Mouse (Mus musculus) kidney, embryonic 15.5 days (tissue): ENCODE results near the gene Cbx1. TPM values are rescaled to one million over a fixed set of nuclear protein-coding genes. Genes with fewer than 3 reads are reported as not detected.
A peak's percentile ranks its signal among the peaks of the same experiment; 100 is the strongest.

Experiments
- ATAC-seq: fragments of 200-750 bp; cut with Nextera tagmentation; replicated peaks from 2 replicates; pipeline ENCODE4 v1.8.0; 2017; ENCODE audit warnings: moderate TSS enrichment; ENCODE audit not compliant: low FRiP score
- H3K27ac ChIP-seq: fragments of 300-500 bp; sonication (generic); 2 replicates; pipeline ENCODE4 v1.5.1; 2015; ENCODE audit warnings: mild to moderate bottlenecking, inconsistent platforms
- H3K27me3 ChIP-seq: fragments of 300-500 bp; sonication (generic); 2 replicates; pipeline ENCODE4 v1.6.1; 2015; ENCODE audit warnings: inconsistent platforms
- H3K36me3 ChIP-seq: fragments of 300-500 bp; sonication (generic); 2 replicates; pipeline ENCODE4 v1.6.1; 2015; ENCODE audit warnings: inconsistent platforms
- H3K4me1 ChIP-seq: fragments of 300-500 bp; sonication (generic); 2 replicates; pipeline ENCODE4 v1.6.1; 2015; ENCODE audit warnings: inconsistent platforms
- H3K4me2 ChIP-seq: fragments of 300-500 bp; sonication (generic); 2 replicates; pipeline ENCODE4 v1.6.1; 2015; ENCODE audit warnings: moderate library complexity, mild to moderate bottlenecking, inconsistent platforms
- H3K4me3 ChIP-seq: fragments of 300-500 bp; sonication (generic); replicated peaks from 2 replicates; pipeline ENCODE4 v1.5.1; 2015; ENCODE audit warnings: mild to moderate bottlenecking, inconsistent platforms
- H3K9ac ChIP-seq: fragments of 300-500 bp; sonication (generic); 2 replicates; pipeline ENCODE4 v1.6.1; 2015; ENCODE audit warnings: mild to moderate bottlenecking, inconsistent platforms
- H3K9me3 ChIP-seq: fragments of 300-500 bp; sonication (generic); replicated peaks from 2 replicates; pipeline ENCODE4 v1.6.1; 2016; ENCODE audit warnings: inconsistent platforms
- WGBS: fragments of 180-500 bp; shearing (Covaris S2); methylation state at CpG from one replicate; pipeline ENCODE4 v1.1.7; 2015; ENCODE audit warnings: mixed read lengths; 5-methylcytosine and 5-hydroxymethylcytosine counted together
- polyA plus RNA-seq: library from polyadenylated mRNA; unstranded; fragments of >200 nt; fragmentation: Nextera tagmentation; extraction: Ambion mirVana; gene quantifications from 2 replicates; pipeline ENCODE4 v1.2.1, GENCODE M21; 2015

Gene Cbx1
- polyA plus RNA-seq, 1 experiment from 2014 or later, result 136 TPM

DNA sequence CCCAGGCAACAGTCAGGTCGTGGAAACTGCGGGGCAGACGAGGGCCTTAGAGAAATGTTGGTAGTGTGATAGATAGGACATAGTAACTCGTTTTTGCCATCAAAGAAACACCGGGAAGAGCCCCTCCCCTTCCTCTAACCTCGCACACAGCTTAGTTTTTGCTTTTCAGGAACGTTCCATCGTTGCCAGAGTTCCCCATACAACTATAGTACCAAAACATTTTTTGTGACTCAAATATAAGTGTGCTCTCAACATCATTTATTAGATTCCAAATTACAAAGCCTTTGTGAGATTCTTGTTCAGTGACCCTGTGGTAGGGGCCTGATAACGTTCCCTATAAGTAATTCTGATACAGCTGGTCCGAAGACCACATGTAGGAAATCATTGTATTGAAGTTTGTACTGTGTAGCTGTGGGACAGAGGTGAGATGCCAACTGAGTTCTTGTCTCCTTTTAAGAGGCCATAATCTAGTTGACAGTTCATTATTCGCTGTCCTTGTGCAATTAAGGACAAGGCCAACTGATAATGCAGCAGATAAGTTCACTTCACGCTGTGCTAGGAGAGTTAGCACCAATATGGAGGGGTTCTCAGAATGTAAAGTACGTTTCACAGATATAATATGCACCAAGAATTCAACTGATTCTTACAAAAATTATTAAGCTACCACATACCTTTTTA, 41.8 kb downstream of the Cbx1 start:
- H3K36me3 ChIP-seq, result peaks cover 19% of the 10 kb centered on the region
- 21% methylated on average over 13 of the region's 13 CpGs for WGBS
- H3K4me1 ChIP-seq, result peaks cover 44% of the 10 kb centered on the region
- peak overlapping the region; percentile 71 for H3K9ac ChIP-seq
- H3K27me3 ChIP-seq, result no peaks in the 10 kb centered on the region
- peak overlapping the region; percentile 100 for H3K27ac ChIP-seq
- no peaks in the 10 kb centered on the region for H3K9me3 ChIP-seq
- peak overlapping the region; percentile 70 for H3K4me2 ChIP-seq
- peak overlapping the region; percentile 95 for H3K4me3 ChIP-seq
- no peak for ATAC-seq

DNA sequence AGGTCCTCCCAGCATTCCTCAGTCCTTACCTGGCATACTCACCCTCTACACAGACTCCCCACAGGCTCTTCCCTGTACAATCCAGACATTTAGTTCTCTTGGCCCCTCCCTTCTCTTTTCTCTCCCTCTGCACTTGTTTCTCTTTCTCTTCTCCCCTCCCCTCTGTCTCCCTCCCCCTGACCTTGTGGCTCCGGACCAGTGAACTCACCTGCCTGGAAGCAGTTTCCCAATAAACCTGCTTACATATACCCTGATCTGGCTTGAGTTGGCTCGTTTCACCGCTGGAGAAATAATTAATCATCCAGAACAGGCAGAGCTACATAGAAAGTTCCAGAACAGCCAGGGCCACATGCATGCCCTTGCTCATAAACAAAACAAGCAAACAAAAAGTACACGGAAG, 42.6 kb downstream of the Cbx1 start:
- no peak for ATAC-seq
- H3K9ac ChIP-seq, result no peak overlapping the region
- no peak overlapping the region for H3K4me3 ChIP-seq
- 37% methylated on average over 4 of the region's 4 CpGs for WGBS
- no peaks in the 10 kb centered on the region for H3K27me3 ChIP-seq
- H3K4me1 ChIP-seq, result peaks cover 36% of the 10 kb centered on the region
- no peaks in the 10 kb centered on the region for H3K9me3 ChIP-seq
- no peak overlapping the region; the same call in 1 of the 2 replicates for H3K4me2 ChIP-seq
- peak overlapping the region; percentile 86 for H3K27ac ChIP-seq
- peaks cover 13% of the 10 kb centered on the region for H3K36me3 ChIP-seq

DNA sequence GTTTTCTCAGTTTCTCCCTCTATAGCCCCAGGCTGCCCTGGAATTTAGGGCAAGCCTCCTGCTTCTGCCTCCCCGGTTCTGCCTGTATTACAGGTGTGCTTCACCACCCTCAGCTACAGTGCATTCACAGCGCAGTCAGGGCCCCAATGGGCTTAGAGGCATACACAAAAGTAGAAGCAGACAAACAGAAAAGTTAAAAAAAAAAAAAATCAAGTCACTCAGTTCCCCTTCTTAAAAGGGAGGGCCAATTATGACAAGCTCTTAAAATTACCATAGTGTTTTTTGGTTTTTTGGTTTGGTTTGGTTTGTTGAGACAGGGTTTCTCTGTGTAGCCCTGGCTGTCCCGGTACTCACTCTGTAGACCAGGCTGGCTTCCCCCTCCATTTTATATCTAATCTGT, 43.6 kb downstream of the Cbx1 start:
- H3K27me3 ChIP-seq, result no peaks in the 10 kb centered on the region
- no peak overlapping the region for H3K27ac ChIP-seq
- no peak for ATAC-seq
- H3K36me3 ChIP-seq, result peaks cover 5% of the 10 kb centered on the region; the same call in 1 of the 2 replicates
- H3K9me3 ChIP-seq, result no peaks in the 10 kb centered on the region
- H3K4me2 ChIP-seq, result no peak overlapping the region
- H3K9ac ChIP-seq, result no peak overlapping the region
- peaks cover 29% of the 10 kb centered on the region for H3K4me1 ChIP-seq
- H3K4me3 ChIP-seq, result no peak overlapping the region
- WGBS, result 89% methylated on average over 3 of the region's 3 CpGs

DNA sequence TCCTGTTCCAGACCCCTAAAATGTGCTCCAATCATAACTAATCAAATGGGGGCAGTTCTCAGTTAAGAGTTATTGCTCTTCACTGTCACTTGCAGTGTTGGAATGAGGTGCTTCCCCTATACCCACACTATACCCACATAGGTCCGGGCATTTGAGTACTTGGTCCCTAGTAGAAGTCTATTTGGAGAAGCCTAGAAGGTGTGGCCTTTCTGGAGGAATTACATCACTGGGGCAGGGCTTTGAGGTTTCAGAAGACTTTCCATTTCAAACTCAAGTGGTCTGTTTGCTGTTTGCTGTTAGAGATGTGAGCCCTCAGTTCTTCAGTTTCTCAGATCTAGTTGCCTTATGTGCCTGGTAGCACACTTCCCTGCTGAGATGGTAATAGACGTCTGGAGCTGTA, 44.0 kb downstream of the Cbx1 start:
- Histone ChIP-seq H3K27me3 (no peaks in the 10 kb centered on the region), H3K4me3 (no peak overlapping the region), H3K9ac (no peak overlapping the region), H3K36me3 (peaks cover under 1% of the 10 kb centered on the region; the same call in 1 of the 2 replicates), H3K27ac (no peak overlapping the region), H3K4me2 (no peak overlapping the region), H3K9me3 (no peaks in the 10 kb centered on the region), H3K4me1 (peaks cover 29% of the 10 kb centered on the region)
- ATAC-seq, result no peak
- WGBS, result 70% methylated on average over 2 of the region's 2 CpGs

DNA sequence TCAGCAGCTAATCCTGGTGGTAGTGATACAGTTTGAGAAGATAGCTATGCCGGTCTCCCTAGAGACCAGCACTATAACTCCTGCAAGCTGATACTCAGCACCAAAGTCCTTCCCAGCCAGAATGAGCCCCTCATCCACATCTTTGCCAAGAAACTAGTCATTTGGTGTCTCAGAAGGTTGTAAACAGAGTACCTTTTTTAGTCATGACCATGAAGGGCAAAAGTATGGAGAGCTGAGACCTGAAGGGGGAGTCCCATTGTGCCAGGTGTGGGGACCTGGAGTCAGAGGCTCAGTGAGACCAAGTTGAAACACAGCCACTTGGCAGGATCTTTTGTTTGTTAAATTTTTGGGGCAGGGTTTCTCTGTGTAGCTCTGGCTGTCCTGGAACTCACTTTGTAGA, 45.2 kb downstream of the Cbx1 start:
- Histone ChIP-seq H3K36me3 (no peaks in the 10 kb centered on the region), H3K9ac (no peak overlapping the region), H3K4me1 (peaks cover 20% of the 10 kb centered on the region), H3K4me3 (no peak overlapping the region), H3K27me3 (no peaks in the 10 kb centered on the region), H3K27ac (no peak overlapping the region), H3K9me3 (no peaks in the 10 kb centered on the region), H3K4me2 (no peak overlapping the region)
- WGBS, result 98% methylated on average over 1 of the region's 1 CpGs
- ATAC-seq, result no peak

DNA sequence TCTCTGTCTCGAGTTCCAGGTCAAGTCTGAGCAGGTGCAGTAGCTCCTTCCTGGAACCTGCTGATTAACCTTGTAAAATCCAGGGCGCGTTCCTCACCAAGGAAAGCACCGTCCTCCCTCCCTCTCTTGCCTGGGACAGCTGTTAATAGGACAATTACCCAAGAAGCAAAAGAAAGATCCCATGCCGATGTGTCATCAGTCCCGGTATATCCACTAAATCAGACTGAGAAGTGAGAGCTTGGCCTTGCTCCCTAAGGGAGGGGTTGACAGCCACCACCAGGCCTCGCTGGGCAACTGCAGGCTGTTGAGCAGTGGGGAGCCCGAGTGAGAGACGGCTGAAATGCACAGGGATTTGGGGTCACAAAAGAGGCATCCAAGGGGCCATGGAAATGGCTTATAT, 48.4 kb downstream of the Cbx1 start:
- Histone ChIP-seq H3K4me2 (no peak overlapping the region), H3K27me3 (no peaks in the 10 kb centered on the region), H3K27ac (no peak overlapping the region), H3K9ac (no peak overlapping the region), H3K4me1 (peaks cover 13% of the 10 kb centered on the region; the same call in 1 of the 2 replicates), H3K4me3 (no peak overlapping the region), H3K9me3 (no peaks in the 10 kb centered on the region), H3K36me3 (no peaks in the 10 kb centered on the region)
- ATAC-seq, result no peak
- 34% methylated on average over 9 of the region's 9 CpGs for WGBS

DNA sequence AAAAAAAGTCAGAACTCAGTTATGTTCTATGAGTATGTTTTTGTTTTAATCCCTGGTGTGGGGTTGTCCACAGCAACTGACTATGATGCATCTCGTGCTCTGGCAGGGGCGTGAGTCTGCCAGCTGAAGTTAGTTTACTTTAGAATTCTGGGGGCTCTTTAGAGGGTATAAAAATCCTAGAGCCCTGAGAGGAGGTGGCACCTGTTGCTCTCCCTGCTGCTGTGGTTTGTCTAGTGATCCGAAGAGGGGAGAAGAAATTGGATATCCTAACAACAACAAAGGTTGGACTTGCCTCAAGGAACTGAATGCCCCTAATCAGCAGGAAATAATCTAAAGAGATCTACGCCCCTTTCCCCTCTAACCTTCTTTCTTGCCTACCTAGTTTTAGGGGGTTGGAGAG, 49.4 kb downstream of the Cbx1 start:
- H3K9ac ChIP-seq, result no peak overlapping the region
- no peak overlapping the region for H3K4me3 ChIP-seq
- no peaks in the 10 kb centered on the region for H3K27me3 ChIP-seq
- no peak overlapping the region for H3K27ac ChIP-seq
- ATAC-seq, result no peak
- H3K4me2 ChIP-seq, result no peak overlapping the region
- peaks cover 13% of the 10 kb centered on the region; the same call in 1 of the 2 replicates for H3K4me1 ChIP-seq
- WGBS, result 24% methylated on average over 4 of the region's 4 CpGs
- H3K9me3 ChIP-seq, result no peaks in the 10 kb centered on the region
- no peaks in the 10 kb centered on the region for H3K36me3 ChIP-seq

DNA sequence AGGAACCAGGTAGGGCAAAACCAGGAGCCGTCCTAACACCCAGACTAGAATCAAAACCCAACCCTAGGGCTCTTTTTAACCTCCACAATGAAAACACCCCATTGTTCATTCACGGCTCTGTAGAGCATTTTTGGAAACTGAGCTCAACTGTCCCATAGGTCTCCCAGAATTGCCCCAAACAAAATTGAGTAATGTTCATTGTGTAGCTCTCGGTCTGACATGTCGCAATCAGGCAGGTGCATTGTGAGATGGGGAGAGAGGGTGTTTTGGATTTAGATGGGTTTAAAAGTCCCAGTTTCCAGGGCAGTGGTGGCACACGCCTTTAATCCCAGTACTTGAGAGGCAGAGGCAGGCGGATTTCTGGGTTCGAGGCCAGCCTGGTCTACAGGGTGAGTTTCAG, 50.5 kb downstream of the Cbx1 start:
- no peak for ATAC-seq
- H3K27me3 ChIP-seq, result no peaks in the 10 kb centered on the region
- no peak overlapping the region for H3K4me2 ChIP-seq

DNA sequence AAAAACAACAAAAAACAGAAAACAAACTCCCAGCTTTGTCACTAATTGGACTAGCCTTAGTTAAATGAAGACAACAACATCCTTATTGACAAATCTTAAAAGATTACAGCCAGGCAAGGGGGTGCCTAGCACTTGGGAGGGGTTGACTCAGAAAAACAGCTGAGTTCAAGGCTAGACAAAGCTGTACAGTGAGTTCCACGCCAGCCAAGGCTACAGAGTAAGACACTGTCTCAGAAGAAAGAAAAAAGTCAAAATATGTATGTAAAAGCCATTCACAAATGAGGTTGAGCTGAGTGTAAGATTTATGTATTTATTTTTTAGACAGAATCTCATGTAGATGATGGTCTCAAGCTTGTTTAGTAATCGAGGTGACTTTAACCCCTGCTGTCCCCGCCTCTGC, 51.0 kb downstream of the Cbx1 start:
- Histone ChIP-seq H3K9ac (no peak overlapping the region), H3K36me3 (no peaks in the 10 kb centered on the region), H3K27ac (no peak overlapping the region), H3K4me1 (peaks cover 13% of the 10 kb centered on the region; the same call in 1 of the 2 replicates), H3K27me3 (no peaks in the 10 kb centered on the region), H3K4me3 (no peak overlapping the region), H3K9me3 (no peaks in the 10 kb centered on the region), H3K4me2 (no peak overlapping the region)
- ATAC-seq, result no peak
- WGBS, result 75% methylated on average over 3 of the region's 3 CpGs

More for the DNA sequence above, 50.5 kb downstream of the Cbx1 start:
- Histone ChIP-seq H3K9me3 (no peaks in the 10 kb centered on the region), H3K4me3 (no peak overlapping the region), H3K4me1 (peaks cover 13% of the 10 kb centered on the region; the same call in 1 of the 2 replicates), H3K36me3 (no peaks in the 10 kb centered on the region), H3K27ac (no peak overlapping the region), H3K9ac (no peak overlapping the region)
- WGBS, result 87% methylated on average over 7 of the region's 7 CpGs

DNA sequence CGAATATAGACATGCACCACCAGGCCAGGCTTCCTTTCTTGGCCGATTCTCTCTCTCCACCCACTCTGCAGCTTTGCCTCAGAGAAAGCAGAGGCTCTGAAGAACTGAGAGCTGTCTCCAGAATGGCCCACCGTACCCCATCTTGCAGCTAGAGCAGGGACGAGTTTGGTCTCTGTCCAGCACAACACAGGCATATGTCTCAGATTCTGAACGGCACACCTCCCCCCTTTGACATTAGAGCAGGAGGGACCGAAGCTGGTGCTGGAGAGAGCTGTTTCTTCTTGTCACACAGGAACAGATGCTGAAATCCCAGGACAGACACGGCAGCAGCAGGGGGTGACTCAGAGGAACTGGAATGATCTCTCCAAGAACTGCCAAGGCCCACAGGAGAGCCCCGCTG, 51.4 kb downstream of the Cbx1 start:
- 37% methylated on average over 8 of the region's 8 CpGs for WGBS
- Histone ChIP-seq H3K9ac (no peak overlapping the region), H3K4me2 (no peak overlapping the region)

DNA sequence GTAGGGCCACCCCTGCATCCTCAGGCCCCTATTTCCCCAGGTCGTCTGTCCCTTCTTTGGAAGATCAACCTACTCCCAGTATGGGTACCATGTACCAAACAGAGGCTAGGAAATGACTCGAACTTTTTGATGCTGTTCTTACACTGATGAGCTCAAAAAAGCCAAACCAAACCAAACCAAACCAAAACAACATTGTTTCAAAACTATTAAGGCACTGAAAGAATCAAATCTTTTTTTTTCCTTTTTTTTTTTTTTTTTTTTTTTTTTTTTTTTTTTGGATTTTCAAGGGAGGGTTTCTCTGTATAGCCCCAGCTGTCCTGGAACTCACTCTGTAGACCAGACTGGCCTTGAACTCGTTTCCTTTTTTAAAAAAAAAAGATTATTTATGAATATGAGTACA, 54.7 kb downstream of the Cbx1 start:
- no peak overlapping the region for H3K4me3 ChIP-seq
- no peak for ATAC-seq
- no peaks in the 10 kb centered on the region for H3K9me3 ChIP-seq
- peaks cover 12% of the 10 kb centered on the region for H3K4me1 ChIP-seq
- H3K27ac ChIP-seq, result no peak overlapping the region
- WGBS, result 57% methylated on average over 3 of the region's 3 CpGs
- H3K9ac ChIP-seq, result no peak overlapping the region
- no peaks in the 10 kb centered on the region for H3K27me3 ChIP-seq
- no peaks in the 10 kb centered on the region for H3K36me3 ChIP-seq
- no peak overlapping the region for H3K4me2 ChIP-seq

More for the DNA sequence above, 51.4 kb downstream of the Cbx1 start:
- no peak for ATAC-seq
- Histone ChIP-seq H3K27me3 (no peaks in the 10 kb centered on the region), H3K4me3 (no peak overlapping the region), H3K36me3 (no peaks in the 10 kb centered on the region), H3K4me1 (peaks cover 13% of the 10 kb centered on the region; the same call in 1 of the 2 replicates), H3K27ac (no peak overlapping the region), H3K9me3 (no peaks in the 10 kb centered on the region)

DNA sequence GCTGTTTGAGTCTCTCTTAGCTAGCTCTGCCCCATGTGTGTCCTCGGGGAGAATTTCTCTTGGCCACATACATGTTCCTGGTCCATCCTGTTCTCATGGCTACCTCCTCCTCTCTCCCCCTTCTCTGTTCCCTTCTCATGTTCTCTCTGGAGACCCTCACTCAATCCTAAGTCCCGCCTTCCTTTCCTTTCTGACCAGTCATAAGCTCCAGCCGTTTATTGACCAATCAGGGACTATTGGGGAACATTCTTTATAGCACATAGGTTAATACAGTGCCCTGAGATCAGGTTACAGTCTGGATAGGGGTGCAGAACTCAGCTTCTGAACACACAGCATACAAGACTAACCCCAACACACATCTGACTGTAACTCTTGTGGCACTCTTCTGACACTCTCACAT, 58.3 kb downstream of the Cbx1 start:
- no peak overlapping the region for H3K9ac ChIP-seq
- ATAC-seq, result peak; percentile 26; the same call in 1 of the 2 replicates
- H3K9me3 ChIP-seq, result no peaks in the 10 kb centered on the region
- H3K4me1 ChIP-seq, result peaks cover 19% of the 10 kb centered on the region
- 37% methylated on average over 3 of the region's 3 CpGs for WGBS
- H3K36me3 ChIP-seq, result no peaks in the 10 kb centered on the region; the same call in 1 of the 2 replicates
- H3K4me3 ChIP-seq, result no peak overlapping the region
- H3K27me3 ChIP-seq, result no peaks in the 10 kb centered on the region
- no peak overlapping the region for H3K4me2 ChIP-seq
- H3K27ac ChIP-seq, result 0 out of 2 replicates have a peak overlapping the region, but pooled peaks have one; percentile 9

DNA sequence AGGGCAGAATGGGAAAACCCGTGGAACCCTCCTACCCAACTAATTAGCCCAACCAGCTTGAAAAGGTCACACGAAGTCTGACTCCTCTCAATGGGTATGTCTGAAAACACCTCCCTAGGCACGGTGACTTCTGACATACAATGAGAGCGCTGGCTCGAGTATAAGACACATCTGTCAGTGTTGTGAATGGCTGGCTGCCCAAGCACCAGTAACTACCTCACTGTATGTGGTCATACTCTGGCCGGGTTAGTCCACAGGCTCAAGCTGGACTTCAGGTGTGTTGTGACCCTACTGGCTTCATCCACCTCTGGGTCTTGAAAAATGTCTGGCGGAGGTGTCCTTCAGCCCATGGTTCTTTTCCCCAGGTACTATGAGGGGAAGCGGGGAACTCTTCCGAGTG, 59.8 kb downstream of the Cbx1 start:
- 57% methylated on average over 9 of the region's 9 CpGs for WGBS

More for the DNA sequence above, 59.8 kb downstream of the Cbx1 start:
- Histone ChIP-seq H3K9ac (no peak overlapping the region), H3K4me1 (peaks cover 19% of the 10 kb centered on the region), H3K4me2 (no peak overlapping the region), H3K9me3 (no peaks in the 10 kb centered on the region), H3K36me3 (peaks cover 3% of the 10 kb centered on the region; the same call in 1 of the 2 replicates), H3K27me3 (no peaks in the 10 kb centered on the region), H3K27ac (no peak overlapping the region), H3K4me3 (no peak overlapping the region)
- ATAC-seq, result no peak
